Mouse (Mus musculus) cerebellum, postnatal 10 days (tissue): ENCODE data around the gene Tmigd1.

Source experiments
- DNase-seq, 2 experiments: peaks; one replicate each; pipeline ENCODE4 v3.0.0; 2021; ENCODE audit warnings: mixed read lengths in 2 of 2

Tmigd1 gene

DNA sequence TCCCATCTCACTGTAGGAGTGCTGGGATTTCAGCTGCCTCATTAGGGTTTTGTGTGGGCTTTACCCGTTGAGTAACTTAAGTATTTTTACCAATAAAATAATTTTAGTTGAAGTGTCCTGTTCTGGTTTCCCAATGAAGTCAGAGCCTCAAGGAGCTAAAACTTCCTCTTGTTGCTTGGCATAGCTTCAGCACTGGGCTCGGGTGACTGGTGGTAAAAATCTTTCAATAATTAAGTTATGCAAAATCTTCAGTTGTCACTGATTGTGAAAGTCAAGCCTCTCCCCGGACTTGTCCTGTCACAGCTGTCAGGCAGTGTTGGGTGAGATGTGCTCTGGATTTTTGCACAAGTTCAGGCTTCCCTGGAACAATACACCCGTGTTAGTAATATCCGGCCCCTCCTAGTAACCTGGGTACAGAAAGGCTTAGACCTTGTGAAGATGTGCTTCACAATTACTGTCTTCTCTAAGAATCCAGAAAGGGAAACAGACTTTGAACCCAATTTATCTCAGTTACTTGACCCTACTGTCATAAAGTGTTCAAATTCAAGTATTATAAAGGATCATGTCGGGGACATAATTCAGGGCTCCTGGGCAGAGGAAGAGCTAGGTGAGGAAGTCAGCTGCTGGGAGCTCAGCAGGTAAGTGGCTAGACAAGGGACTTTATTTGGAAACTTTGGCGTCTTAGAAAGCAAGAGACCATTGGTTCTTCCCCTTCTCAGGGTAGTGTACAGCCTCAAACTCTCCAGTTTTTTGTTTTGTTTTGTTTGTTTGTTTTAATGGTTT is at the start of gene Tmigd1:
Tmigd1 (plus strand) TSS at position 581 of the 783 bp plus-strand sequence.
- DNase-seq = no peak

DNA sequence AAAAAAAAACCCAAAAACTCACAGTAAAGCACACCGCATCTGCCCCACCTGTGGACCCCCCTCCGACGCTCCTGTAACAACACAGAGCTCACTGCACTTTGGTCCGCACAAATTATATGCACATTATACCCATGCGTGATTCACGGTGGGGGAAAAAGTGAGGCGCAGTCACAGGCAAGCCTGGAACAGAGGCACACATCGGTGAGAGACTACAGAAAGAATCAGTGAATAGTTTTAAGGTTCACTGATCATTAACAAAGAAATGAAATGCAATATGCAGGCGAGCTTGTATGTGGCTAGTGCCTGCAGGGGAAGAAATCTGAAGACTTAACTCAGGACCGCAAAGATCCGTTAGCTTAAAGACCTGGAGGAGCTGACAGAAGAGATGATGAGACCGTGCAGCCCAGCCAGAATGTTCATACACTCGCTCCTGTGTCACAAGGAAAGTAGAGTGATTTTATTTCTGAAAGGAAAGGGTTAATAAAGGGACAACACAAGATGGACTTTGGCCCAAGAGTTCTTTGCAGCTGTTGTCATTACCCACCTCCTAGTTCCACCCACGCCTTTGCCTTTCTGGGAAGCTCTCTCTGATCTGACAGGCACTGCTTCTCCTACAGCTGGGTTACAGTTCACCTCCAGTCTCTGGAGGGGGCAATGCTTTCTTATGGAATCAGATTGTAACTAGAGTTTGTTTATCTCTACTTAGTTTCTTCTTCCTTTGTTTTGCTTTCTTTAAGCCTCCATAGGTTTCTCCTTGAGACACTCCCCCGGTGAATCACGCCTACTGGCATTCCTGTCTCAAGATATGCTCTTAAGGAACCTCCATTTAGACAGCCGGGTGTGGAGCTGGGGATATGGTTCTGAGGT is 47.3 kb upstream of the Tmigd1 start:
- no peak for DNase-seq

DNA sequence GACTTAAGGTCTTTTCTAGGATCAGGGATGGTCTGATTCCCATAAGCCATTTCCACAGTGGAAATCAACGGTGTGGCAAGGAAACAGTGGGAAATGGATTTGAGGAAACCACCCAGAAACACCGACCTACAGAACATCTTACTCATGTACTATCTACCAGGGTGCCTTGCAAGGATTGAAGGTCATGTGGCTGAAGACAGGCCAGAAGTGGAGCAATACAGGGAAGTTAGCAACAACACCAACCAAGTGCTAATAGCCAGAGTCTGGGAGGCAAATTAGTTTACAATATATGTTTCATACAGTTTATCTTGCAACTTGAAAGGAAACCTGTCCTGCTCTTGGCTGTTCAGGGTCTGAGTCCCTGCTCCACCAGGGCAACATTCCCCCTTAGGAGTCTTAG is 45.4 kb upstream of the Tmigd1 start:
- no peak for DNase-seq

DNA sequence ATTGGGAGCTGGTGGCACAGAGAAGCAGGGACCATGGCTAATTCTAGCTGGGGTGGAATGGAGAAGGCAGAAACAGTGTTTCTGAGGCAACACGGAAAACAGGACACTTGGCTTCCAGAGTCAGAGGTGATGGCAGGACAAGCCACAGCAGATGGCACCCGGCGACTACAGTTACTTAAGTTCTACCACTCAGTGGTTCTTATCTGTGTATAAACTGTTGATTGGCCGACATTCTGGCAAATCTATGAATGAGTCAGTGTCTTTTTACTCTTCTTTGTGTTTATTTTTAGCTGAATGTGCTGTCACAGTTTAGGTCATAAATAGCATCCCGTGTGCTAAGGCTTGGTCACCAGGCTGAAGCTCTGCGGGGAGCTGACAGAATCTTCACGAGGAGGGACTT is 44.8 kb upstream of the Tmigd1 start:
- no peak for DNase-seq

DNA sequence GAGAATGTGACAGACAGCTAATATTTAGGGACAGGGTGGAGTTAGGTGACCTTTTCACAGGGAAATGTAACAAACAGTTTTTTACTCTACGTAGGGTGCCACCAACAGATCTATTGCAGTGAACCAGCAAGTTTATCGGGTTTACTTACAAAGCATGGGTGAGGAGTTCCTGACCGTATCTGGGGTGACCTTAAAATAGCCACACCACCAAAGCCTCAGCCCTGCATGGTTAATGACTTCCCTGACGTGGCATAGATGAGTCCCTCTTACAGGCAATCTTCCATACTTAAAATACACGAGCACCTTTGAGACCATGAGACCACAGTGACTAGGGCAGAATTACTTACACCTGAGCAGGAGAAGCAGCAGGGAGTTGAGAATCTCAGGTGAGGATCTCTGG is 43.2 kb upstream of the Tmigd1 start:
- DNase-seq = no peak

DNA sequence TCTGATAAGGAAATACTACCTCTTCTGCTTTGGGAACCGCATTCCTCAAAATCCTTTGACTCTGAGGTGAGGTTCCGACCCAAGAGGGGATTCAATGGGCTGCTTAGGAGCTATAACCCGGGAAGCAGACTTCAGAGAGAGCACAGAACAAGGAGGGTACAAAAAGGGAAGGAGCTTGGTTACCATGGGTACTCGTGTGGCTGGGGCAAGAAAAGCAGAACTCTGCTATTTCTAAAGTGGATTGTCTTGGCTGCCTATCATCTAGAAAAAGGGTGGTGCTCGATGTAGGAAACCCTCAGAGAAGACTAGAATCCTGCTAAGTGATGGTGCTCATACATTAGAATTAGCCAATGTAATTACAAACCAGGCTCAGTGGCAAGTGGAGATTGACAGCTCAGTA is 42.7 kb upstream of the Tmigd1 start:
- no peak for DNase-seq

DNA sequence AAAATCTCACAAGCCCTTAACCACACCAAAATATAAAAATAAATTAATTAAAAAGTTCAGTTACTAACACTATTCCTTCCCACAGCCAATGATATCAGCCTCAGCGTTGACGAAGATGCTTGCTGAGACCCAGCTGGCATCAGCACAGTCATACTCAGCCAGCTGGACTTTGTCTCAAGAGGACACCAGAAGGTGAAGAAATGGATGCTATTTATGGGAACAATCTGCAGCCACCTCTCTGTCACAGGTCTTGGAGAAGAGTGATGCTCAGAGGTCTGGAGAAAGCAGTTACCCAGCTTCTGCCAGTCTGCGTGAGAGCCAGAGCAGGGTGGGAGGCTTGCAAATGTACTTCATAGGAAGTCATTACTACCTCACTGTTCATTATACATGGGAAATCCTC is 40.8 kb upstream of the Tmigd1 start:
- DNase-seq = peak; percentile 71 to 73

DNA sequence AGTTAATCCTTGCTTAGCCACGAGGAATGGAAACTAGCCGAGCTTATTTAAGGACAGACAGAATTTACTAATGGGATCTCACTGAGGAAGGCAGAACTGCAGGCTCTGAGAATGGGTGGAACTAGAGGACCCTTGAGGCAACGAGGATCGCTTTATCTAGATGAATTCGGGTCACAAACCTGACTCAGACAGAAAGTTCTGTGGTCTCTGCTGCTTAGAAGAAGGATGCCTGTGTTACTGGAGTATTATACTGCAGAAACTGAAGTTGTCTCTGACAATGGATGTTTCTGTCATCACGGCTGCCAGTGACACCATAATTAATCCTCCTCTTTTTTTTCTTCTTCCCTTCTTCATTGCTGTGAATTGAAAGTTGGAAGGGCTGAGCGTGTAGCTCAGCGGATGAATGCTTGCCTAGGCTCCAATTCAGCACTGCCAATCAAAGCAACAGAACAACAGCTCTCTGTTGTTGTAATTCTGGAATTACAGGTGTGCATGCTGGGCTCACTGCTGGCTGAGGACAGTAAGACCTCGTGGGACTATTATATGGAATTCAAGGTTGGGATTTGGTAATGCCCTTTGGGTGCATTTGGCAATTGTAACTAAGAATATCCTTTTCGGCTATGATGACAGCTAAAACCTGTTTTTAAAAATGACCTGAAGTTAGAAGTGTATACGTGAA is 29.3 kb upstream of the Tmigd1 start:
- DNase-seq = no peak

DNA sequence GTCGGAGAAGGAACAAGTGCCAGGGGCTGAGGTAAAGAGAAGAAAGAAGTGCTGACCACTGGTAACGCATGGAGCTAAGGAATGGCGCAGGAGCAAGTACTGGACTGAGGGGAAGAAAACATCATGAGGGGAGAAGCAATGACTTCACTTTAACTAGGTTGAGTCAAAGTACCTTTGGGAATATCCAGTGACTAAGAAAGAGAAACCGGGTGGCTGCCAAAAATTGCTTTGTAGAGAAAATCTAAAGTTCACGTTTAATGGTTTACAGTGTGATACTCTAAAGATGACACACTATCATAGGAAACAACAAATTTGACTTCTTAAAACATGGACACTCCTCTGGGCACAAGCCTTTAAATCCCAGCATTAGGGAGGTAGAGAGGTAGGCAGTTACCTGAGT is 28.1 kb upstream of the Tmigd1 start:
- no peak for DNase-seq

DNA sequence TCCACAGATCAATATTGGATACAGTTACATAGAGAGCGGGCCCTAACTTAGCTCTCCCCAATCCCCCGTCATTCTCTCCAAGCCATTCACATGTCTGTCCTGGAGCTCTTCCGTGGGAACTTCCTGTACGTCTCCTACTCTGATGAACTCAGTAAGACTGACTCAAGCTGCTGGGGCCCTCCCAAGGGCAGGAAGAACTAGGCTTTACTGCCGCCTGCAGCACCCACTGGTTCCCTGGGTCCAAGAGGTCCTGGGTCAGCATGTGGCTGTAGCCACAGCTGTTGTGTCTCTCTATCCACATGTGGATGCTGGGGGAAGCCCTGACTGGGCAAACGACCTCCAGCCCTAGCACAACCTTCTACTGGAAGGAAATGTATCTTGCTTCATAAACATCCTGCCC is 27.2 kb upstream of the Tmigd1 start:
- no peak for DNase-seq

DNA sequence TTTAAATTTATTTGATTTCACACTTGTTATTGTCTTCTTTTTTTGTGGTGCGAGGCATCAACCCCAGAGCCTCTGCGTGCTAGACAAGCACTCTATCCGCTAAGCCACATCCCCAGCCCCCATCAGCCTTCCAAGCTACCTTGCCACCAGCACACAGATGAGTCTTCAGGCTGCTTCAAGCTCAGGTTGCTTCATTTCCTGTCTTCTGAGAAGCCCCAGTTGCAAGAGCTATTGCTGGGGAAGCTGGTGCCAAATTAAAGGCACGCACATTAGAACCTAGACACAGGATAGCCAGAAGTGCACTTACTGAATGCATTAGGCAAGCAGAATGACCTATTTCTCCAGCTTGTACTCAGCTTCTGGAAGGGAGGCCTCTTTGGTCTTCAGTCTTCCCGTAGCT is 22.1 kb upstream of the Tmigd1 start:
- no peak for DNase-seq

DNA sequence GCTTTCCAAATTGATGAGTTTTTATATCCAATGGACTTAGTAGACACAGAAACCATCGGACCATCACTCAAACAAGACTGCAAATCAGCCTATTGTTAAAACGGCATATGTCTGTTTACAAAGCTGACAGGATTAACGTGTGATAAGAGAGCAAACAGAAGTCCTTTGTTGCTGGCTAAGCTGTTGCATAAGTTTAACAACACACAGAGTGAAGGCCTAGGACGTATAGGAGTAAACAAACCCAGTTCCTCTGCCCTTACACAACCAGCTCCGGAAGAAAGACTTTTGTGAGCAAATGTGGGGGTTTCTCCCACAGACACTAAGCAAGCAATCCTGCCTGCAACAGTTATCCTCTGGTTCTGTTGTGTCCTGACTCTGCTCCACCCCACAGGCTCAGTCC is 17.5 kb upstream of the Tmigd1 start:
- no peak for DNase-seq

DNA sequence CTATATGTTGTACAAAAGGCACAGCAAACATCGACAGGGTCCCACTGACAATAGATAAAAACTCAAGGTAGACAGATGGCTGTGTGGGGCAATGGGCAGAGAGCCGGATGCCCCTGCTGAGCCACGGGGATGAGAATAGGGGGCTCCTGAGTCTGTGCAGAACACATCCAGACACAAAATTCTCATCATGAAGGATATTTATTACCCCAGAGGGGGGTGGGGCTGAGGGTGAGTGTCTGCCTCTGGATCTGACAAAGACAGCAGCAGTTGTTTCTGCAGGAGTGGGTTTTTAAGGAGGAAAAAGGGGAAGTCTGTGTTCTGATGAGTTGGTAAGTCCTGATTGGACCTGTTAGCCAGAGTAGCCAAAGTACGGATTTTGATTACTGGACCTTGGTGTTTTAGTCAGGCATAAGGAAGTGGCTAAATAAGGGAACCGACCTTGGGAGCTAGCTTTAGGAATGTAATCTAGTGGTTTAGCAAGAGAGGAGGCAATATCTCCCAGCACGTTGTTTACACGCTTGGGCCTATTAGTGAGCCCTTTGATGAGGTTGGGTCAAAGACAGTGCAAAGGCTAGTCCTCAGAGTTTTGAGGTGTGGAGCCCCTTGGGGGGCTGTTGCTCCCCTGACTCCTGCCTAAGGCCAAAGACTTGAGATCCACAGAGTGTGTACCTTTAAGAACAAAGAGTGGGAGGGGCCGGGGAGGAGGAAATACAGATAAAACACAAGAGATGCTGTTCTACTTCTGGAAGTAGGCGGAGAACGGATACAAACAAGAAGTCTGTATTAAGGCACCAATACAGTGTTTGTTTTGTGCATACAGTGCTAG is 12.4 kb upstream of the Tmigd1 start:
- peak in 1 of 2 experiments; percentile 28 for DNase-seq

DNA sequence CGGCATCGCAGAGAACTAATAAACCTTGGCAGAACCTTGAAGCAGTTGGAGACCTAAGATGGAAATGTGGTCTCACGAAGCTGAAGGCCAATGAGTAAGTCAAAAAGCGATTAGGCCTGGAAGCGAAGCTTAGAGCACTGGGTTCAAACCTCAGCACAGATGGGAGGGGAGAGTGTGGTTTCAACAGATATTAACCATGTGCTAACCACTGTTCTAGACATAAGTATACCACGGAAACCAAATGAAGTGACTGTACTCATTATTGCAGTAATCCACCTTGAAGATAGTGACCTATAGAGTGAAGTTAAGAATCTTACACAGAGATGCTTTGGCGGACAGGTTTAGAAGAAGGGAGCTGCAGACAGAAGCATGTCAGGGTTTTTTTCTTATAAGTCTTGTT is 10.8 kb upstream of the Tmigd1 start:
- no peak for DNase-seq

DNA sequence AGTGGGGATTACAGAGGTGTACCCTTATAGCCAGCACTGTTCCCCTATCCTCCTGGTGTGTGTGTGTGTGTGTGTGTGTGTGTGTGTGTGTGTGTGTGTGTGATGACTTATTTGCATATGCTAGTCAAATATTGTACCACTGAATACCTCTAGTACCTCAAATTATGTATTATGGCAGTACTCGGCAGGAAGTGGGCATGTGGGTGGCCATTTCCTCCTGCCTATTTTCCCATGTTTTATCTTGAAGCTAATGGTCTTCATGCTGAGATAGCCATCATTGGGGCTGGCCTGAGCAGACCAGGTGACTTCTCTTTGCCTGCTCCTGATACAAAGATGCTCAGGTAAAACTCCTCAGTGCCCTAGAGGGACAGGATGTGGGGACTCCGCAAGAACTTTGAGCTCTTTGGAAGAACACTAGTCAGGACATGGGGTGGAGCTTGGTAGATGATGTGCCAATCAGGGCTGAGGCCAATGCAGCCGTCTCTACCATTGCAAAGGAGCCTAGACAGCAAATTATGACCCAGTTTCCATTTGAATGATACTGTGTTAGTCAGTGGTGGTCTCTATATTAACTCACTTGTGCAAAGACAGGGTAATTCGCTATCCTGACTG is 10.1 kb upstream of the Tmigd1 start:
- DNase-seq = no peak

DNA sequence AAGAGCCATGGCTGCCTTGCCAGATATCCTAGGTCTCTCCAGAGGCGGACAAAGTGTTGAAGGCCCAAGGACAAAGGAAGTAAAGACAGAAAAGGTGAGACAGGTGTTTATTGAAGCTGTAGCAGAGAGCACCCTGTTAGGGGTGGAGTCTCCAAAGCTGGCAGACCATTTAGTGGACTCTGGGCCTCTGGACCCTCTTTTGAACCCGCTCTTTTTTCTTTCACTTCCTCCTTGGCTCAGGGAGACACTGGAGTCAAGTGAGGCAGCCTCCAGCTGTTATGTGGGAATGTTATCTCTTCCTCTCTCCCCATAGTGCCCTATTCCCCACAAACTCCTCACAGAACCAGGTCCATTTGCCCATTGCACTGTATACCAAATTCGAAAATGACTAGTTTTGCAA is 9.0 kb upstream of the Tmigd1 start:
- DNase-seq = no peak

DNA sequence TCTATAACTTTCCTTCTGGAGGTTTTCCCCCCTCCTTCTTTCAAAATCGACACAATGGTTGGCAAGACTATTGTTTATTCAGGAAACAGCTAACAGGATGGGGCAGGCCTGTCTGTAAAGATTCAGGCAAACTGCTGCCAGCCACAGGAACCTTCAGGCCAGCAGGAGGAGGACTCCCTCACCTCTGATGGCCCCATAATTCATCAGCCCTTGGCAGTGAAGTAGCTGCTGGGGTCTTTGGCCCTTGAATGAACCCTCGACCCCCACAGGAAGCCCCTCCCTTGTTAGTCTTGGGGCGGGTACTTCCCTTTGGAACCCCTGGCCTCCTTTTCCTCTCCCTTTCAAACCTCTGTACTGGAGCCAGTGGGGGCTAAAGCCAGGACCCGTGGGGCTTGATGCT is 8.4 kb upstream of the Tmigd1 start:
- no peak for DNase-seq

DNA sequence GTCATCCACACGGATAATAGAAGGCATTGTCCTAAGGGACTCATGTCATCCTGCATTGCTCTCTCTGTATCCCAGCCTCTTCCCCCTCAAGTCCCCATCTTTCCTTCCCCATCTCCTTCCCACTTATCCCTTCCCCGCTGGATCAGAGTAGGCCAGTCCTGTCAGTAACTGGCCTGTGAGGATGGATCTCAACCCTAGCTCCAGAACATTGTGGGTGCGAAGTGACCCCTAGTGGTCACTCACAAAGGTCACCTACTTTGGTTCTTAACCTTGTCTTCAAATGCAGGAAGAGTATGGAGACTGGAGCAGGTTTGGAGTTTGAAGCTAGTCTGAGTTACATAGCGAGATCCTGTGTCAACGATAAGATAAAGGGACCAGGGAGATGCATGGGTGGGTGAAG is 7.7 kb upstream of the Tmigd1 start:
- peak; percentile 83 for DNase-seq

DNA sequence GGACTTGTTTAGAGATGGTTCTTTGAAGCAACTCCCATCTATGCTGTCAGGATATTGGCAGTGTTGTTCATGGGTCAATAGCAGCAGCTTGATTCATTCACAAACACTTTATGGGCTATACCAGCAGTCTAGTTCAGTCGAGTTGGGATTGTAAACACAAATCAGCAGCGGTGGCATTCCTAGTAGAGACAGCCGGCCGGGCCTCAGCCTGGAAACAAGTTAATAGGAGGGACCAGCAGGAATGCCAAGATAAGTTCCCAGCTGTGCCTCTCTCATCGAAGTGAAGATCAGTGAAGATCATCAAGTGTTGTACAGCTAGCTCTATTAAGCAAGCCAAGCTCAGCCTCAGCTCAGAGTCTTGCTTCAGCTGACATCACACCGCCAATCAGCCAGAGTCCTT is 5.6 kb upstream of the Tmigd1 start:
- DNase-seq = no peak

DNA sequence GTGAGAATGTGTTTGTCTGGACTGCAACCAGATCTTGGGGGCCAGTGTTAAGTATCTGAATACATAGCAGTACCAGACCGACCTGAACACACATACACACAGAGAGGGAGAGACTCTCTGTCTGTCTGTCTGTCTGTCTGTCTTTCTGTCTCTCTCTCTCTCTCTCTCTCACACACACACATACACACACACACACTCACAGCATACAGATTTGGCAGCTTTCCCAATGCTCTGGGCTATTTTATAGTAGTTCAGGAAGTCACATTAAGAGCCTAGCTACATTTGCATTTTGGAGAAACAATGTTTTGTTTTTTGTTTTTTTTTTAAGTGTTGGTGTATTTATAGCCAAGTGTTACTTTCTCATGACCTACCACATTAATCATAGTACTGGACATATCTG is 4.8 kb upstream of the Tmigd1 start:
- no peak for DNase-seq

DNA sequence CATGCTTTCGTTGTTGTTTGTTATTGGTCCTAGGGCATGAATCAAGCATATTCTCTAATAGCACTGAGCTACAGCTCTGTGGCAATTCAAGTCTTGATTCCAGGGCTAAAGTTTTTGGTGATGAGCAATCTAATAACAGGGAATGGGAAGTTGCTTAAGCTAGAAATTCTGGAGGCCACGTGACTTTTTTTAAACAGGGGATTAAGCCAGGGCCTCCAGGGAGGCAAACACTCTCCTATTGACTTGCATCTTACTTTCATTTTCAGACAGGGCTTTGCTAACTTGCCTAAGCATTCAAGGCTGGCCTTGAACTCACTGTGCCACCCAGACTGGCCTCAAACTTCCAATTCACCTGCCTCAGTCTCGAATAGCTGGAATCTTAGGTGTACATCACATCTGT is 4.1 kb upstream of the Tmigd1 start:
- DNase-seq = no peak

DNA sequence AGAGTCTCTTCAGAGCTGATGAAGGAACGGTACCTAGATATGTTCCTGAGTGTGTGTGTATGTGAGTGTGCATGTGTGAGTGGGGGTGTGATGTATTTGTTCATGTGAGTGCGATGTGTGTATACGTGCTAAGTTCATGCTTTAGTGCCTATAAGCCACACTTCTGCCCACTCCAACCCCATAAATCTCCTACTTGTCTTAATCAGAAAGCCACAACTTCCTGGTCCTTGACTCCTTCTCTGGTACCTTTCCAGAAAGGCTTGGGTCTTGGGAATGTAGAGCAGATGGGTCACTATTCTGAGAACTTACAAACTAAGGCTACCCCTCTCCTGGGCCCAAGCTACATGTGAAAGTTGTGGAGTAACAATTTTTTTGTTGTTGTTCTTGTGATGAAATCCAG is 3.2 kb upstream of the Tmigd1 start:
- no peak for DNase-seq
